ENCODE assay signal across 8 mouse cellular contexts in genomic region chr7:109010720-109011595, GRCm38 (mm10).
DNase-seq lines count a peak whose midpoint lies in the region; ATAC-seq and TF ChIP-seq lines count a peak whose summit lies in the region.

No protein-coding gene starts in this region.

- DNase-seq in heart, postnatal 4 days = no peak
- DNase-seq in MN1 (ENCODE audit: low spot score) = peak; percentile 32
- DNase-seq in yolk sac, embryonic 10.5 days (ENCODE audit: low spot score) = peak; percentile 24
- DNase-seq in urinary bladder, adult 18-20 months (ENCODE audit: low spot score in 2 of 2) = no peak

- H3K27ac ChIP-seq in heart, embryonic 12.5 days (ENCODE audit: poor library complexity, severe bottlenecking) = no peak overlapping the region
- H3K27ac ChIP-seq in cortical plate, adult 2 months (ENCODE audit: insufficient read depth, low read length) = peak overlapping the region; percentile 83
- peak overlapping the region; percentile 91 for H3K27ac ChIP-seq in hindbrain, embryonic 15.5 days (replicated peaks)
- H3K27ac ChIP-seq in midbrain, embryonic 12.5 days (replicated peaks) = peak overlapping the region; percentile 70

- peak overlapping the region; percentile 58 for H3K9ac ChIP-seq in heart, embryonic 12.5 days
- peak overlapping the region; percentile 86 for H3K9ac ChIP-seq in hindbrain, embryonic 15.5 days
- H3K9ac ChIP-seq in midbrain, embryonic 12.5 days (replicated peaks) = peak overlapping the region; percentile 73

- peaks cover 5% of the 10 kb centered on the region; the same call in 1 of the 2 replicates for H3K9me3 ChIP-seq in heart, embryonic 12.5 days (replicated peaks)
- no peaks in the 10 kb centered on the region for H3K9me3 ChIP-seq in hindbrain, embryonic 15.5 days
- H3K9me3 ChIP-seq in midbrain, embryonic 12.5 days = no peaks in the 10 kb centered on the region

- peak; percentile 45 for ATAC-seq in heart, embryonic 12.5 days (ENCODE audit: insufficient number of reproducible peaks, low FRiP score)
- peak; percentile 79 for ATAC-seq in hindbrain, embryonic 15.5 days (ENCODE audit: low FRiP score, low read depth)
- ATAC-seq in midbrain, embryonic 12.5 days (ENCODE audit: low FRiP score, low read depth) = peak; percentile 80

- peaks cover 80% of the 10 kb centered on the region for H3K27me3 ChIP-seq in heart, embryonic 12.5 days (replicated peaks)
- no peaks in the 10 kb centered on the region for H3K27me3 ChIP-seq in hindbrain, embryonic 15.5 days
- H3K27me3 ChIP-seq in midbrain, embryonic 12.5 days = peaks cover 68% of the 10 kb centered on the region

- 0 out of 2 replicates have a peak, but pooled peaks cover 4% of the 10 kb centered on the region for H3K4me1 ChIP-seq in heart, embryonic 12.5 days (replicated peaks)
- H3K4me1 ChIP-seq in cortical plate, adult 2 months (ENCODE audit: control insufficient read depth, insufficient read depth, low read length) = peaks cover 11% of the 10 kb centered on the region
- peaks cover 48% of the 10 kb centered on the region for H3K4me1 ChIP-seq in hindbrain, embryonic 15.5 days (replicated peaks)
- H3K4me1 ChIP-seq in midbrain, embryonic 12.5 days = peaks cover 26% of the 10 kb centered on the region

- TF ChIP-seq POLR2A in cortical plate, adult 2 months (IDR thresholded peaks at IDR 0.05; ENCODE audit: extremely low read depth, insufficient read depth, low read length) = 0 out of 2 replicates have a peak, but pooled peaks have one; percentile 17

- WGBS in heart, embryonic 12.5 days = 1% methylated on average over 82 of the region's 82 CpGs
- WGBS in hindbrain, embryonic 15.5 days = under 1% methylated on average over 44 of the region's 82 CpGs
- WGBS in midbrain, embryonic 12.5 days = under 1% methylated on average over 76 of the region's 82 CpGs

- H3K36me3 ChIP-seq in heart, embryonic 12.5 days = no peaks in the 10 kb centered on the region
- no peaks in the 10 kb centered on the region for H3K36me3 ChIP-seq in hindbrain, embryonic 15.5 days
- no peaks in the 10 kb centered on the region for H3K36me3 ChIP-seq in midbrain, embryonic 12.5 days

- H3K4me3 ChIP-seq in heart, embryonic 12.5 days = peak overlapping the region; percentile 61
- peak overlapping the region; percentile 53 for H3K4me3 ChIP-seq in cortical plate, adult 2 months (ENCODE audit: insufficient read depth, low read length)
- peak overlapping the region; percentile 76 for H3K4me3 ChIP-seq in hindbrain, embryonic 15.5 days
- H3K4me3 ChIP-seq in midbrain, embryonic 12.5 days = peak overlapping the region; percentile 79

- TF ChIP-seq CTCF in cortical plate, adult 2 months (IDR thresholded peaks at IDR 0.05; ENCODE audit: extremely low read depth, insufficient read depth, low read length) = no peak

- peak overlapping the region; percentile 94 for H3K4me2 ChIP-seq in heart, embryonic 12.5 days
- peak overlapping the region; percentile 88 for H3K4me2 ChIP-seq in hindbrain, embryonic 15.5 days
- H3K4me2 ChIP-seq in midbrain, embryonic 12.5 days (replicated peaks) = peak overlapping the region; percentile 69

Comparison
In these comparisons a context has a peak if more than half of its experiments do, and no peak if none do; other contexts are left out.
1. DNase-seq: peak in MN1 (single experiment) and yolk sac, embryonic 10.5 days (single experiment); none in heart, postnatal 4 days (single experiment) and urinary bladder, adult 18-20 months (0 of 2).
2. Peak in every context shown above with its lines, with median percentiles within 50 percentile points of each other: ATAC-seq, H3K4me2 ChIP-seq, H3K4me3 ChIP-seq and H3K9ac ChIP-seq.